Comparison of ENCODE assay signal across 14 mouse cellular contexts in the genomic region with DNA sequence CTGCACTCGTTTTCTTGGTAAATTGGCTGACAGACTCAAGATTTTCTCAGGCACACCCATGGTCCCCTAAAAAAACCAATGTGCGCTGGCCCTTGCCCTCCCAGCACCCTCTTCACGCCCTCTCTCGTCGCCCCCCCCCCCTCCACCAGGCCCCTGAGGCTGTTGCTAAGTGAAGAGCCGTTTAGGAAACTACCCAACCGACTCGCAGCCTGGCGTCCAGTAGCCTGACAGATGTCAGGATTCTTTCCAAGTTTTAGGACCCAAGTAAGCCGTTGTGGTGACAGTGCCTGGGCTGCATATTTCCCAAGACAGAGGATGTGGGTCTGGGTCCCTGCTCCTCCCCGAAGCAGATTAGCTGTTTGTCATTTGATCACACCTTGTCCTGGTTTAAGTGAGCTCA. TPM values are rescaled to one million over a fixed set of nuclear protein-coding genes. Genes with fewer than 3 reads are reported as not detected.
DNase-seq lines count a peak whose midpoint lies in the region; ATAC-seq and TF ChIP-seq lines count a peak whose summit lies in the region.
"Had no signal": no experiment of that assay in that cellular context is flagged by ENCODE, and none has a peak within 500 bp of the region (broad histone marks: within the 10 kb centered on the region; RNA-seq: fewer than 3 reads in every experiment).

No protein-coding gene starts in this region.

- H3K4me3 ChIP-seq in hindbrain, embryonic 12.5 days, result peak overlapping the region; percentile 51
- peak overlapping the region; percentile 56 for H3K4me3 ChIP-seq in midbrain, embryonic 15.5 days
- H3K4me3 ChIP-seq in kidney, embryonic 16.5 days (ENCODE audit: low read length), result no peak overlapping the region
- H3K4me3 ChIP-seq: liver, embryonic 12.5 days had no signal

- H3K27ac ChIP-seq in hindbrain, embryonic 12.5 days, result no peak overlapping the region
- H3K27ac ChIP-seq in midbrain, embryonic 15.5 days, result no peak overlapping the region
- H3K27ac ChIP-seq in kidney, embryonic 16.5 days (ENCODE audit: low read length), result no peak overlapping the region
- H3K27ac ChIP-seq: liver, embryonic 12.5 days had no signal

- peaks cover 5% of the 10 kb centered on the region; the same call in 1 of the 2 replicates for H3K4me1 ChIP-seq in hindbrain, embryonic 12.5 days
- peaks cover 22% of the 10 kb centered on the region; the same call in 1 of the 2 replicates for H3K4me1 ChIP-seq in midbrain, embryonic 15.5 days
- 0 out of 2 replicates have a peak, but pooled peaks cover 4% of the 10 kb centered on the region for H3K4me1 ChIP-seq in kidney, embryonic 16.5 days (ENCODE audit: insufficient read depth, low read length)
- H3K4me1 ChIP-seq: liver, embryonic 12.5 days had no signal

- H3K36me3 ChIP-seq in hindbrain, embryonic 12.5 days, result no peaks in the 10 kb centered on the region
- H3K36me3 ChIP-seq in midbrain, embryonic 15.5 days (replicated peaks), result no peaks in the 10 kb centered on the region
- H3K36me3 ChIP-seq in kidney, embryonic 16.5 days (ENCODE audit: insufficient read depth, low read length), result no peaks in the 10 kb centered on the region
- H3K36me3 ChIP-seq: liver, embryonic 12.5 days had no signal

- 28% methylated on average over 11 of the region's 11 CpGs for WGBS in hindbrain, embryonic 12.5 days
- 20% methylated on average over 11 of the region's 11 CpGs for WGBS in midbrain, embryonic 15.5 days
- WGBS in kidney, embryonic 16.5 days, result 14% methylated on average over 9 of the region's 11 CpGs

- TF ChIP-seq CTCF in brain, embryonic 14.5 days (IDR thresholded peaks at IDR 0.05; ENCODE audit: borderline replicate concordance, extremely low read depth, insufficient read depth, insufficient read length), result no peak

- ATAC-seq in hindbrain, embryonic 12.5 days (ENCODE audit: low FRiP score), result no peak
- ATAC-seq in midbrain, embryonic 15.5 days (replicated peaks), result no peak
- ATAC-seq in kidney, embryonic 16.5 days (ENCODE audit: low FRiP score, low TSS enrichment), result no peak
- ATAC-seq: liver, embryonic 12.5 days had no signal

- peak overlapping the region; percentile 61 for H3K4me2 ChIP-seq in hindbrain, embryonic 12.5 days (replicated peaks)
- H3K4me2 ChIP-seq in midbrain, embryonic 15.5 days, result peak overlapping the region; percentile 13
- H3K4me2 ChIP-seq in kidney, embryonic 16.5 days (replicated peaks; ENCODE audit: low read depth, low read length), result no peak overlapping the region
- H3K4me2 ChIP-seq: liver, embryonic 12.5 days had no signal

- H3K9ac ChIP-seq in hindbrain, embryonic 12.5 days, result no peak overlapping the region
- H3K9ac ChIP-seq in midbrain, embryonic 15.5 days, result no peak overlapping the region
- no peak overlapping the region for H3K9ac ChIP-seq in kidney, embryonic 16.5 days (replicated peaks; ENCODE audit: low read length)
- H3K9ac ChIP-seq: liver, embryonic 12.5 days had no signal

- no peaks in the 10 kb centered on the region; the same call in 1 of the 2 replicates for H3K9me3 ChIP-seq in hindbrain, embryonic 12.5 days (replicated peaks)
- H3K9me3 ChIP-seq in midbrain, embryonic 15.5 days, result no peaks in the 10 kb centered on the region
- 0 out of 2 replicates have a peak, but pooled peaks cover 3% of the 10 kb centered on the region for H3K9me3 ChIP-seq in kidney, embryonic 16.5 days (ENCODE audit: low read length)
- H3K9me3 ChIP-seq: liver, embryonic 12.5 days had no signal

- no peak for TF ChIP-seq POLR2A in brain, embryonic 14.5 days (IDR thresholded peaks at IDR 0.05; ENCODE audit: borderline replicate concordance, extremely low read depth, insufficient read depth, insufficient read length, poor library complexity, severe bottlenecking)

- H3K27me3 ChIP-seq in hindbrain, embryonic 12.5 days, result peaks cover 24% of the 10 kb centered on the region
- H3K27me3 ChIP-seq in midbrain, embryonic 15.5 days (replicated peaks), result peaks cover 9% of the 10 kb centered on the region
- H3K27me3 ChIP-seq in kidney, embryonic 16.5 days (ENCODE audit: insufficient read depth, low read length), result peaks cover 73% of the 10 kb centered on the region
- H3K27me3 ChIP-seq: CH12.LX had no signal

- DNase-seq in Muller cell, postnatal 12 days (ENCODE audit: inconsistent ontology term), result peak; percentile 2
- DNase-seq in brain, embryonic 14.5 days (ENCODE audit: low read depth), result peak; percentile 82
- no peak for DNase-seq in urinary bladder, postnatal 4 days (ENCODE audit: low spot score in 2 of 2)
- no peak for DNase-seq in layer of hippocampus, postnatal 36 days
- DNase-seq: adrenal gland, postnatal 14 days; kidney, postnatal 36 days; lung, postnatal 14 days had no signal

RNA-seq across cellular contexts. Expression of a gene that starts 2.2 kb away (rescaled TPM):
- 24.6 and 40.2 TPM in 2 replicates for polyA plus RNA-seq in brain, embryonic 14.5 days (2012; rRNA removed)
- polyA plus RNA-seq in hindbrain, embryonic 12.5 days (2016; fragmentation: Nextera tagmentation; extraction: Ambion mirVana), result 2.0 and 2.6 TPM in 2 replicates
- polyA plus RNA-seq in midbrain, embryonic 15.5 days (2015; fragmentation: Nextera tagmentation; extraction: Ambion mirVana), result 1.9 TPM in 2 replicates
- total RNA-seq in layer of hippocampus, postnatal 36 days (2021), result 1 to 10 TPM; 1.7 to 2.0 TPM
- not detected in 2 replicates for polyA plus RNA-seq in kidney, embryonic 16.5 days (2015; fragmentation: Nextera tagmentation; extraction: Ambion mirVana)
- total RNA-seq: adrenal gland, postnatal 14 days; CH12.LX had no signal
- polyA plus RNA-seq: gonadal fat pad, adult 2 months; intestine, embryonic 14.5 days; liver, embryonic 12.5 days had no signal

Comparison
In these comparisons a context has a peak if more than half of its experiments do, and no peak if none do; other contexts are left out.
1. DNase-seq: peak in Muller cell, postnatal 12 days (single experiment) and brain, embryonic 14.5 days (single experiment); none in urinary bladder, postnatal 4 days (0 of 2) and layer of hippocampus, postnatal 36 days (0 of 2).